Mouse (Mus musculus) limb, embryonic 11.5 days (tissue): ENCODE data around the gene Mst1r. TPM values are rescaled to one million over a fixed set of nuclear protein-coding genes. Genes with fewer than 3 reads are reported as not detected.
A peak's percentile ranks its signal among the peaks of the same experiment; 100 is the strongest.

Source experiments
- ATAC-seq: fragments of 200-750 bp; cut with Nextera tagmentation; 2 replicates; pipeline ENCODE4 v1.8.0; 2017; ENCODE audit warnings: low read depth; ENCODE audit not compliant: insufficient number of reproducible peaks, low FRiP score, low TSS enrichment
- DNase-seq: peaks from one replicate; pipeline ENCODE4 v3.0.0-alpha.2; 2015; ENCODE audit warnings: low spot score
- H3K27ac ChIP-seq: fragments of 300-500 bp; sonication (generic); replicated peaks from 2 replicates; pipeline ENCODE4 v1.5.1; 2014; ENCODE audit warnings: low read depth, mild to moderate bottlenecking, low read length
- H3K27me3 ChIP-seq: fragments of 300-500 bp; sonication (generic); 2 replicates; pipeline ENCODE4 v1.6.1; 2014; ENCODE audit warnings: mild to moderate bottlenecking, low read length, mixed read lengths; ENCODE audit not compliant: control insufficient read depth, insufficient read depth
- H3K36me3 ChIP-seq: fragments of 300-500 bp; sonication (generic); 2 replicates; pipeline ENCODE4 v1.6.1; 2014; ENCODE audit warnings: mild to moderate bottlenecking, low read length, moderate library complexity, mixed read lengths; ENCODE audit not compliant: control insufficient read depth, insufficient read depth
- H3K4me1 ChIP-seq: fragments of 300-500 bp; sonication (generic); 2 replicates; pipeline ENCODE4 v1.6.1; 2014; ENCODE audit warnings: low read length, mixed read lengths; ENCODE audit not compliant: control insufficient read depth, insufficient read depth
- H3K4me2 ChIP-seq: fragments of 300-500 bp; sonication (generic); 2 replicates; pipeline ENCODE4 v1.6.1; 2014; ENCODE audit warnings: low read depth, mild to moderate bottlenecking, moderate library complexity; ENCODE audit not compliant: severe bottlenecking
- H3K4me3 ChIP-seq: fragments of 300-500 bp; sonication (generic); 2 replicates; pipeline ENCODE4 v1.5.1; 2014; ENCODE audit warnings: low read depth, low read length
- H3K9ac ChIP-seq: fragments of 300-500 bp; sonication (generic); 2 replicates; pipeline ENCODE4 v1.6.1; 2014; ENCODE audit warnings: mild to moderate bottlenecking, low read length
- H3K9me3 ChIP-seq: fragments of 300-500 bp; sonication (generic); 2 replicates; pipeline ENCODE4 v1.6.1; 2016; ENCODE audit warnings: low read length; ENCODE audit not compliant: control insufficient read depth
- WGBS: fragments of 180-500 bp; shearing (Covaris S2); extraction: QIAGEN DNeasy Blood & Tissue Kit; methylation state at CpG from one replicate; pipeline ENCODE4 v1.1.7; 2014; 5-methylcytosine and 5-hydroxymethylcytosine counted together
- polyA plus RNA-seq: library from polyadenylated mRNA; unstranded; fragments of >200 nt; fragmentation: Nextera tagmentation; extraction: Ambion mirVana; gene quantifications from 2 replicates; pipeline ENCODE4 v1.2.1, GENCODE M21; 2014

Gene Mst1r
- polyA plus RNA-seq, 1 experiment from 2014 or later, result 0.36 TPM

DNA sequence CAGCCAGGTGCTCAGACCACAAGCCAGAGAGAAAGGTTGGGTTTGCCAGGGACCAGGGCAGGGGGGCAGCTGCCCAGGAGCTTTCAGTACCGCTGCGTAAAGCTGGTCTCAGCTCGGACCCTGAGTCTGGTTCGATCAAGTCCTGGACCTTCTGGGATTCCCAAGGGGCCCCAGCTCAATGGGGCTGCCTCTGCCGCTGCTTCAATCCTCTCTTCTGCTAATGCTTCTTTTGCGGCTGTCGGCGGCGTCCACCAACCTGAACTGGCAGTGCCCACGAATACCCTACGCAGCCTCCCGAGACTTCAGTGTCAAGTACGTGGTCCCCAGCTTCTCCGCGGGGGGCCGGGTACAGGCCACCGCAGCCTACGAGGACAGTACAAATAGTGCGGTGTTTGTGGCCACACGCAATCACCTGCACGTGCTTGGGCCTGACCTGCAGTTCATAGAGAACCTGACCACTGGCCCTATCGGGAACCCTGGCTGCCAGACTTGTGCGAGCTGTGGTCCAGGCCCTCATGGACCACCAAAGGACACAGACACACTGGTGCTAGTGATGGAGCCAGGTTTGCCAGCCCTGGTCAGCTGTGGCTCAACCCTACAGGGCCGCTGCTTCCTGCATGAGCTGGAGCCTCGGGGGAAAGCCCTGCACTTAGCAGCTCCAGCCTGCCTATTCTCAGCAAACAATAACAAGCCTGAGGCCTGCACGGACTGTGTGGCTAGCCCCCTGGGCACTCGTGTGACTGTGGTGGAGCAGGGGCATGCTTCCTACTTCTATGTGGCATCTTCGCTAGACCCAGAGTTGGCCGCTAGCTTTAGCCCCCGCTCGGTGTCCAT, 511 bp downstream of the Mst1r start:
- WGBS, result 46% methylated on average over 31 of the region's 31 CpGs
- Histone ChIP-seq H3K36me3 (no peaks in the 10 kb centered on the region), H3K27ac (no peak overlapping the region), H3K4me1 (peaks cover 20% of the 10 kb centered on the region), H3K9me3 (no peaks in the 10 kb centered on the region), H3K9ac (peak overlapping the region; percentile 56), H3K4me3 (peak overlapping the region; percentile 31), H3K27me3 (no peaks in the 10 kb centered on the region), H3K4me2 (peak overlapping the region; percentile 72)
- DNase-seq (peak; percentile 38), ATAC-seq (0 out of 2 replicates have a peak, but pooled peaks have one; percentile 0)

DNA sequence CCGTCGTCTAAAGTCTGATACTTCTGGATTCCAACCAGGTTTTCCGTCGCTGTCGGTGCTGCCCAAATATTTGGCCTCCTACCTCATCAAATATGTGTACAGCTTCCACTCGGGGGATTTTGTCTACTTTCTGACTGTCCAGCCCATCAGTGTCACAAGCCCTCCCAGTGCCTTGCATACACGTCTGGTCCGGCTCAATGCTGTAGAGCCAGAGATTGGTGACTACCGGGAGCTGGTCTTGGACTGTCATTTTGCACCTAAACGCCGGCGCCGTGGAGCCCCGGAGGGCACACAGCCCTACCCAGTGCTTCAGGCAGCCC, 1.1 kb downstream of the Mst1r start:
- Histone ChIP-seq H3K4me1 (peaks cover 20% of the 10 kb centered on the region), H3K27me3 (no peaks in the 10 kb centered on the region), H3K4me3 (no peak overlapping the region), H3K9me3 (no peaks in the 10 kb centered on the region), H3K27ac (no peak overlapping the region), H3K36me3 (no peaks in the 10 kb centered on the region), H3K9ac (0 out of 2 replicates have a peak overlapping the region, but pooled peaks have one; percentile 7), H3K4me2 (peak overlapping the region; percentile 17; the same call in 1 of the 2 replicates)
- 86% methylated on average over 14 of the region's 14 CpGs for WGBS
- DNase-seq, result no peak
- ATAC-seq, result no peak

DNA sequence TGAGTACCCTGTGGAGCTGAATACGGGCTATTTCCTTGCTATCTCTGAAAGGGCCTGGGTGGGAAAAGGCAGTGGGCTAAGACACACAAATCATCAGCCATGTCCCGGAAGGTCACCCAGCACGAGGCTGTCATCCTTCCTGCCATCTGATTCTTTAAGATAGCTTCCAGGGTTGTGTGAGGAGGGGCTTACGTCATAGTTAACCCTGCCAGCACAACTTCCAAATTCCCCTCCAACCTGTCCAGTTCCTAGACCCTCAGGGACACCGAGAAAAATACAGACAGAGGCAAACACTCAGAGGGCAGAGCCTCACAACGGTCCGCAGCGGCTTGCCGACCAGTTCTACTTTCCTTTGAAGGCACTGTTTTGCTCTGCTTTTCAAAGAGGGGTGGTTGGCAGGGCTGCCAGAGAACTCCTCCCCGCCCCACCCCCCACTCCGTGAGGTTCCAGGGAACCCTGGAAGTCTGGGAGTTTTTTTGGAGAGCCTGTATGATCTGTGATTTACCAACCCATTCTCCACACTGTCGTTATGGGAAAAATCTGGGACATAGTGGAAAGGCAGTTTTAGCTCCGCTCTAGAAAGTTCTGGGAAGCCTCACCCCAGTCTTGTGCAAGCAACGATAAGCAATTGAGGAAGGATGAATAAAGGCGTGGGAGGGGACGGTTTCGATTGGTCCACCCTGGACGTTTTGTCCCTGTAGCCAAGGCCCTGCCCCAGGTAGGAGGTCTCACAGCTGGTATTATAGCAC, 1.9 kb downstream of the Mst1r start:
- DNase-seq (no peak), ATAC-seq (no peak)
- Histone ChIP-seq H3K4me3 (no peak overlapping the region; the same call in 1 of the 2 replicates), H3K36me3 (no peaks in the 10 kb centered on the region), H3K9ac (no peak overlapping the region), H3K27me3 (no peaks in the 10 kb centered on the region), H3K27ac (no peak overlapping the region), H3K4me1 (peaks cover 20% of the 10 kb centered on the region), H3K4me2 (0 out of 2 replicates have a peak overlapping the region, but pooled peaks have one; percentile 2), H3K9me3 (no peaks in the 10 kb centered on the region)
- 36% methylated on average over 18 of the region's 18 CpGs for WGBS

DNA sequence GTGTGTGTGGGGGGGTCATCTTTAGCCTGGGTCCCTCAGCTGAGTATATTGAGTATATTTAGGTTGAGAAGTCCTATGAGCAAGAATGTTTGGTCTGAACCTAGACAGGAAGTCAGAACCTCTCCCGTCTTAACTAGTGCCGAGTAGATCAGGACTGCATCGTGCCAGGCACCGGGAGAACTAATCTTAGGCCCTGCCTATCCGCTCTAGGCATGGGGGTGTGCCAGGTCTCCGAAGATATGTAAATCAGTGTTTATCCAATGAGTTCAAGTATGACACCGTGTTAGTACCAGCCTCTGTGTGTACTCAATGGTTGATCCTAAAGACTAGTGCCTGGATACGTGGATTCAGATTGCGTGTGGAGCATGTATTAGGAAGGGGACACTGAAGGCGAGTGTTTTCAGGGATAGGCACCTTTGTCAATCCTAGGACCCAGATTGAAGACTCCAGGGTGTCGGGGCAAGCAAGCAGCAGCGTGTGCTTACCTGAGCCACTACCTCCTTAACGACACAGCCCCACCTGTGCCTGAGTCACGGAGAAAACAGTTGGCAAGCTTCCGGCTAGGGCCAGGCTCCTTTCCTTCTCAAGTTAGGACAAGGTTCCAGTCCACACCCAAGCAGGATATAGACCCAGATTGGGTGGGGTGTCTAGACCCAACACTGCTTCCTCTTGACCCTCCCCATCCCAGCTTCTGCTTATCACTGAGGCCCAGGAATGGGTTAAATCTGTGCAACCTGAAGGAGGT, 3.5 kb downstream of the Mst1r start:
- Histone ChIP-seq H3K9ac (no peak overlapping the region), H3K36me3 (no peaks in the 10 kb centered on the region), H3K4me2 (no peak overlapping the region), H3K9me3 (no peaks in the 10 kb centered on the region), H3K27me3 (no peaks in the 10 kb centered on the region), H3K27ac (no peak overlapping the region), H3K4me3 (no peak overlapping the region), H3K4me1 (peaks cover 20% of the 10 kb centered on the region)
- 88% methylated on average over 15 of the region's 15 CpGs for WGBS
- ATAC-seq (no peak), DNase-seq (no peak)

DNA sequence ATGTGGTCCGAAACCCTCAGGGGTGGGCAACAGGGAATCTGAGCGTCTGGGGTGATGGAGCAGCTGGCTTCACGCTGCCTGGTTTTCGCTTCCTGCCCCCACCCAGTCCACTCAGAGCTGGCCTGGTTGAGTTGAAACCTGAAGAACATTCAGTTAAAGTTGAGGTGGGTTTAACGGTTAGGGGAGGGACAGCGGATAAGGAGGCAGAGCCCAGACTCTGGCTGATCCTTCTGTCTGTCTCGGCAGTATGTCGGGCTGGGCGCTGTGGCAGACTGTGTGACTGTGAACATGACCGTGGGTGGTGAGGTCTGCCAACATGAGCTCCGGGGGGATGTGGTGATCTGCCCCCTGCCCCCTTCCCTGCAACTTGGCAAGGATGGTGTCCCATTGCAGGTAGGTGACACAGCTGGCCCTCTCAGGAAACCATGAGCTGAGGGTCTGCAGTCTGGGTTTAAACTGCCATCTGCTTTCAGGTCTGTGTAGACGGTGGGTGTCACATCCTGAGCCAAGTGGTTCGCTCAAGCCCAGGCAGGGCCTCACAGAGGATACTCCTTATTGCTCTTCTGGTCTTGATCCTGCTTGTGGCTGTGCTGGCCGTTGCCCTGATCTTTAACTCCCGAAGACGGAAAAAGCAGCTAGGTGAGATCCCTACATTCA, 8.2 kb downstream of the Mst1r start:
- ATAC-seq, result no peak
- H3K9me3 ChIP-seq, result no peaks in the 10 kb centered on the region
- H3K9ac ChIP-seq, result no peak overlapping the region
- no peak for DNase-seq
- H3K4me1 ChIP-seq, result peaks cover 7% of the 10 kb centered on the region; the same call in 1 of the 2 replicates
- no peaks in the 10 kb centered on the region for H3K36me3 ChIP-seq
- H3K27me3 ChIP-seq, result no peaks in the 10 kb centered on the region
- 77% methylated on average over 16 of the region's 16 CpGs for WGBS
- no peak overlapping the region for H3K4me3 ChIP-seq
- no peak overlapping the region for H3K4me2 ChIP-seq
- H3K27ac ChIP-seq, result no peak overlapping the region

DNA sequence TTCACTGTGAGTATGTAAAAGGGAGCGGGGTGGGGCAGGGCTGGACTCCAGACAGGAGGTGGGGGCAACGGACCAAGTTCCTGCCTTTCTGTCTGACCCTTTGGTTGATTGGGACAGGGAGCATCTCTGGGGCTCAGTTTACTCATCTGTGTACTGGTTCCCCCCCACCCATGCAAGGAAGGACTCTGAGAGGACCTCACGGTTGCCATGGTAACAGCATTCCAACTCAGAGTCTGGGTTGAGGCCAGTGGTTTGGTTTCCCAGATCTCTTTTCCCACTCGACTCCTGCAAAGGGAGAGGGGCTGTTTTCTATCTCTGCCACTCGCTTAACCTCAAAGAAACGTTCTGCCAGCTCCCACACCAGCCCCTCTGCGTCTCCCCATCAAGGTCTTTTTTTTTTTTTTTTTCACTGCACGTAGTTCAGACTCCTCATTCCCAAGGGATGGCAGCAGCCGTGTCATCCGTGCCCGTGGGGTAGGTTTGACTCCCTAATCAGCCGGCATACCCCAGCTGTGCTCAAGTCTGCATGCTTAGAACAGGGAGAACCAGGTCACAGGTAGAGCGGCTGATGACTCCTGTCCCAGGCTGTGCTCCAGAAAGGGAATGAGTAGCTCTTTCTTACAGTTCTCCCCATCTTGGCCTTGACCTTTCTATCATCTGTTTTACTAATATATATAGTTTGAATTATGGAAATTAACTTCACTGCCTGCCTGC, 11.4 kb downstream of the Mst1r start:
- WGBS, result 39% methylated on average over 13 of the region's 13 CpGs
- no peak for ATAC-seq

DNA sequence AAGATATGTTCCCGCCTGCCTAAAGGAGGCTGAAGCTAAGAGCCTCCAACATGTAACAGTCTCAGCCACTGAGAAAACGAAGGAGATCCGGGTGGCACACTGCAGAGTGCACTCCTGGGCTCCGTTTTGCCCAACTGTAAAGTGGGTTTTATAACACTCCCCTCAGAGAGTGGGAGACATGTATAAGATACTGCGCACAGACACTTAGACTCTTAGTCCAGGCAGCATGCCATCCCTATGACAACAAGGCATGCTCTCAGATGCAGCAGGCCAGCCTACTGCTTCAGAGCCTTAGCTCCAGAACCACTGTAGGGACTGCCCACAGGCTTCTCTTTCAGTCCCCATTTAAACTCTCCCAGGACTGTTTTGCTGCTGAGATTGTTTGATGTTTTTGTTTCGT, 12.2 kb downstream of the Mst1r start:
- H3K4me3 ChIP-seq, result no peak overlapping the region
- peaks cover 7% of the 10 kb centered on the region; the same call in 1 of the 2 replicates for H3K4me1 ChIP-seq
- H3K9me3 ChIP-seq, result no peaks in the 10 kb centered on the region
- H3K27me3 ChIP-seq, result no peaks in the 10 kb centered on the region
- ATAC-seq (no peak), DNase-seq (no peak)
- H3K4me2 ChIP-seq, result no peak overlapping the region
- WGBS, result 80% methylated on average over 6 of the region's 6 CpGs
- no peak overlapping the region for H3K9ac ChIP-seq
- no peaks in the 10 kb centered on the region for H3K36me3 ChIP-seq
- no peak overlapping the region for H3K27ac ChIP-seq

More for the DNA sequence above, 11.4 kb downstream of the Mst1r start:
- no peak overlapping the region for H3K4me2 ChIP-seq
- no peak overlapping the region for H3K4me3 ChIP-seq
- no peaks in the 10 kb centered on the region for H3K36me3 ChIP-seq
- H3K9ac ChIP-seq, result no peak overlapping the region
- peaks cover 7% of the 10 kb centered on the region; the same call in 1 of the 2 replicates for H3K4me1 ChIP-seq
- H3K27ac ChIP-seq, result no peak overlapping the region
- H3K9me3 ChIP-seq, result no peaks in the 10 kb centered on the region
- no peaks in the 10 kb centered on the region for H3K27me3 ChIP-seq
- no peak for DNase-seq
